Mouse (Mus musculus) right cerebral cortex, adult 18-20 months (tissue): ENCODE measurements around the gene Stab2.
A peak's percentile ranks its signal among the peaks of the same experiment; 100 is the strongest.

Experiments
- DNase-seq: peaks from one replicate; pipeline ENCODE4 v3.0.0; 2022; ENCODE audit warnings: mixed read lengths

Stab2 gene

GRCm38 (mm10) chr10:86976001-86976726 lies 31.7 kb downstream of the Stab2 start:
- peak; percentile 60 for DNase-seq

GRCm38 (mm10) chr10:86973276-86973675 lies 34.5 kb downstream of the Stab2 start:
- DNase-seq = no peak

- no peak for DNase-seq
Measured at GRCm38 (mm10) chr10:86972503-86972826, 35.4 kb downstream of the Stab2 start.

GRCm38 (mm10) chr10:86971680-86972502 lies 35.9 kb downstream of the Stab2 start:
- DNase-seq = peak; percentile 62

GRCm38 (mm10) chr10:86969346-86969745 lies 38.5 kb downstream of the Stab2 start:
- peak; percentile 50 for DNase-seq

GRCm38 (mm10) chr10:86961542-86962466 lies 46.0 kb downstream of the Stab2 start:
- DNase-seq = peak; percentile 27

- DNase-seq = no peak
Measured at GRCm38 (mm10) chr10:86955299-86955698, 52.5 kb downstream of the Stab2 start.

GRCm38 (mm10) chr10:86952696-86953095 lies 55.1 kb downstream of the Stab2 start:
- DNase-seq = no peak

- DNase-seq = no peak
Measured at GRCm38 (mm10) chr10:86950806-86951205, 57.0 kb downstream of the Stab2 start.

GRCm38 (mm10) chr10:86949886-86950285 lies 57.9 kb downstream of the Stab2 start:
- DNase-seq = no peak

GRCm38 (mm10) chr10:86947541-86947940 lies 60.3 kb downstream of the Stab2 start:
- DNase-seq = no peak

GRCm38 (mm10) chr10:86940591-86940990 lies 67.2 kb downstream of the Stab2 start:
- no peak for DNase-seq

- no peak for DNase-seq
Measured at GRCm38 (mm10) chr10:86934376-86934775, 73.4 kb downstream of the Stab2 start.

- DNase-seq = no peak
Measured at GRCm38 (mm10) chr10:86933906-86934305, 73.9 kb downstream of the Stab2 start.

- no peak for DNase-seq
Measured at GRCm38 (mm10) chr10:86933180-86933695, 74.6 kb downstream of the Stab2 start.

GRCm38 (mm10) chr10:86923602-86924001 lies 84.2 kb downstream of the Stab2 start:
- no peak for DNase-seq

GRCm38 (mm10) chr10:86915595-86915994 lies 92.2 kb downstream of the Stab2 start:
- DNase-seq = no peak

GRCm38 (mm10) chr10:86908562-86908961 lies 99.3 kb downstream of the Stab2 start:
- no peak for DNase-seq

- DNase-seq = peak; percentile 13
Measured at GRCm38 (mm10) chr10:86907043-86907442, 100.8 kb downstream of the Stab2 start.

GRCm38 (mm10) chr10:86895531-86895930 lies 112.3 kb downstream of the Stab2 start:
- no peak for DNase-seq

GRCm38 (mm10) chr10:86891066-86891465 lies 116.8 kb downstream of the Stab2 start:
- DNase-seq = no peak

- DNase-seq = peak; percentile 74
Measured at GRCm38 (mm10) chr10:86890166-86890930, 117.5 kb downstream of the Stab2 start.
